Mouse (Mus musculus): ENCODE measurements around the gene Col10a1. TPM values are rescaled to one million over a fixed set of nuclear protein-coding genes. Genes with fewer than 3 reads are reported as not detected.
A peak's percentile ranks its signal among the peaks of the same experiment; 100 is the strongest.

Col10a1 gene
- polyA plus RNA-seq (2011; ENCODE audit: insufficient read length, low read depth, missing spikeins): 20.2 and 23.0 TPM in 2 replicates

DNA sequence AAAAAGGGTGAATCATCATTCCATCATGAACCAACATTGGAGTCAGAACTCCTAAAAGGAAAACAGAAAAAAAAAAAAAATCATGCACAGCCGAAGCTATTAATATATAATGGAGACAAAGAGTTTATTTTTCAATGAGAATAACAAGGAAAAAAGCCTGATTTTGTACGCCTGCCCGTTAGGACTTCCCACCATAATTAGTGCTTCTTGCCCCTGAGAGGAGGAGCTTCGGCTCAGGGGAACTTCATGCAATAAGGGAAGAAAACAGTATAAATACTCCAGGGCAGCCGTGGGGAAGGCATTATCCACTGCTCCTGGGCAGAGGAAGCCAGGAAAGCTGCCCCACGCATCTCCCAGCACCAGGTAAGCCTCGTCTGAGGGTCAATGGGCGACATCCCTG is at the start of gene Col10a1:
Gene Col10a1 (plus strand): TSS at position 301 of the 400 bp plus-strand sequence.
- TF ChIP-seq CTCF (IDR thresholded peaks at IDR 0.05; ENCODE audit: borderline replicate concordance, insufficient read depth, low read length): no peak
- no peak for TF ChIP-seq POLR2A (IDR thresholded peaks at IDR 0.05; ENCODE audit: low read depth, low read length)
- Histone ChIP-seq H3K4me3 (ENCODE audit: insufficient read depth, low read length) (no peak within 1 kb of the TSS), H3K4me1 (ENCODE audit: control insufficient read depth, insufficient read depth, low read length) (peaks cover 3% of the 10 kb centered on the region; the same call in 1 of the 2 replicates), H3K27ac (ENCODE audit: insufficient read depth, low read length) (peak within 1 kb of the TSS; percentile 1; the same call in 1 of the 2 replicates)

DNA sequence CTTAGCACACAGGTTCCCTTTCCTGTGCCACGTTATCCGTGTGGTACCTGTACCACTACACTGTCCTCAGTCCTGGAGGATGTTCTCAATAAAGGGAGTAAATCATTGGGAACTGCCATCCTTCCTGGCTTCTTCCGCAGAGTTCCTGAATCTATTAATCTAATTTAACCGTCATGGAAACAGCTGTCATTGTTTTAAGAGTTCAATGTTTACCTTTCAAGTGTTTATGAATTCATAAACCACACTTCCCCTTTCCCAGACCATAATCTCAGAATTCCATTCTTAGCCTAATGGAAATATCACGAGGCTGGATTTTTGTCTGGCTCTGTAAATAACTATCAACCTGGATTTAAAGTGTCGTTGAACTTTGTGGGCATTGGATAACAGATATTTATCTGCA is 48.8 kb upstream of the Col10a1 start:
- TF ChIP-seq POLR2A (IDR thresholded peaks at IDR 0.05; ENCODE audit: low read depth, low read length): no peak
- no peak for TF ChIP-seq CTCF (IDR thresholded peaks at IDR 0.05; ENCODE audit: borderline replicate concordance, insufficient read depth, low read length)
- Histone ChIP-seq H3K27ac (ENCODE audit: insufficient read depth, low read length) (no peak overlapping the region), H3K4me3 (ENCODE audit: insufficient read depth, low read length) (no peak overlapping the region)

DNA sequence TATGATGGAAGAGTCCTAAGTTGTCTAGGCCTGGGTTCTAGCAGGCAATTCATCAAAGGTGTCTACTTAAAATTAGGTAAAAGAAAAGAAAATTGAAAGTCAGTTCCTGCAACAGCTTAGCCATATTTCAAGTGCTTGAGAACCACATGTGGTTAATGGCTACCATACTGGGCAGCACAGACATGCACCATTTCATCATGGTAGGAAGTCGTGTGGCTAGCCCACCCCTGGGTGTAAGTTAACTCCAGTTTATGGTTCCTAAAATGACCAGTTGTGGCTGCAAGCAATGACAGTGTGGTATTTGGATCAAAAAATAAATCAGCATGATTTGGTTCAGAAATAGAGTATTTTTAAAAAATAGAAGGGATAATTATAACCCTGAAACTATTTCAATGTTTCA is 47.9 kb upstream of the Col10a1 start:
- Histone ChIP-seq H3K4me1 (ENCODE audit: control insufficient read depth, insufficient read depth, low read length) (no peaks in the 10 kb centered on the region), H3K27ac (ENCODE audit: insufficient read depth, low read length) (no peak overlapping the region), H3K4me3 (ENCODE audit: insufficient read depth, low read length) (no peak overlapping the region)
- TF ChIP-seq CTCF (IDR thresholded peaks at IDR 0.05; ENCODE audit: borderline replicate concordance, insufficient read depth, low read length) (no peak), POLR2A (IDR thresholded peaks at IDR 0.05; ENCODE audit: low read depth, low read length) (no peak)

More for the DNA sequence above, 48.8 kb upstream of the Col10a1 start:
- H3K4me1 ChIP-seq (ENCODE audit: control insufficient read depth, insufficient read depth, low read length): no peaks in the 10 kb centered on the region

DNA sequence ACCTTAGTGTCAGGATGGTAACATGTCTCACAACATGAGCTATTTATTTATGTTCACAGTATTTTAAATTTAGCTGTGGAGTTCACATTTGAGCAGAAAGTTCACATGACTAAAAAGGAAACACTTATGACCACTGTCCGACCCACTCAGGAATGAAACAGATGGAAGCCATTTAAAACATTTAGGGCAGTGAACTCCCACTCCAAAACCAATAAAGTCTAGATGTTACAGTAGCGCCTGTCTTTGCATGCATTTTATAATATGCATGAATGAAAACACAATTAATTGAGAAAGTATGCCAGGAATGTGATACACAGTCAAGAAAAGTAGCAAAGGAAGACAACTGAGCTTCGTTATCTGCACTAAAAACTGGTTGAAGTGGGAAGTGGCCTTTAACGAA is 37.6 kb upstream of the Col10a1 start:
- Histone ChIP-seq H3K4me1 (ENCODE audit: control insufficient read depth, insufficient read depth, low read length) (peaks cover 5% of the 10 kb centered on the region; the same call in 1 of the 2 replicates), H3K27ac (ENCODE audit: insufficient read depth, low read length) (peak overlapping the region; percentile 47; the same call in 1 of the 2 replicates), H3K4me3 (ENCODE audit: insufficient read depth, low read length) (no peak overlapping the region)
- TF ChIP-seq CTCF (IDR thresholded peaks at IDR 0.05; ENCODE audit: borderline replicate concordance, insufficient read depth, low read length) (no peak), POLR2A (IDR thresholded peaks at IDR 0.05; ENCODE audit: low read depth, low read length) (no peak)

DNA sequence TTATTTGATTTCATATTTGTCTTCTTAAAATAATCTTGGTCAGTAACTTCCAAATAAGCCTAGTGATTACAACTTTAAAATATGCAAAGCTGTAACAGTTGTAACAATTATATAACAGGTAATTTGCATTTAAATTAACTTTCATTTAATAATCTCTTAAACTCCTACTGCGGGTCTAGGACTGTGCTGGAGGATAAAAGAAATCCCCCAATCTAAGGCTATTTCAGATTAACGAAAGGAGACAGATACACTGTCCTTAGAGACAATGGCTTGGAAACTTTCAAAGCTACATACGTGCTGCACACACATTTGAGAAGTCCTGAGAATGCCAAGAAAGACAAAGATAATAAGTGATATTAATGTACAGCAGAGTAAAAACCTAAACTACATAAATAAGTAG is 31.5 kb upstream of the Col10a1 start:
- H3K4me3 ChIP-seq (ENCODE audit: insufficient read depth, low read length): no peak overlapping the region

DNA sequence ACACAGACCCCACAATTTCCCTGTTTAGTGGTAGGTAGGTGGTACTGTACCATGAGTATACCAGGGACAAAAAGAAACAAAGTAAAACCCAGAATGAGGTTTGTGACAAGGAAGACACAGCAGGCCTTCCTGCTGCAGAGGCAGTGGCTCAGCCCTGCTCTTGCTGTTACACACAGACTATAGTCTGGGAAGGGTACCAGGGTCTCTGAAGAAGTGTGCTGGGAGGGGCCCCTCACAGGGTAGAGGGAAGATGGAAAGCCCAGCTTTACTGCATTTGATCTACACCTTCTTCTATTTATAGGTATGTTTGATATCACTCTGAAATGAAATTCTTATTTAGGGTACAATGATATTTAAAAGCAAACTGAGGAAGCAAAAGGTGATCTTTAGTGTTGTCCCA is 26.0 kb upstream of the Col10a1 start:
- no peak overlapping the region for H3K4me3 ChIP-seq (ENCODE audit: insufficient read depth, low read length)
- TF ChIP-seq POLR2A (IDR thresholded peaks at IDR 0.05; ENCODE audit: low read depth, low read length): no peak
- no peak for TF ChIP-seq CTCF (IDR thresholded peaks at IDR 0.05; ENCODE audit: borderline replicate concordance, insufficient read depth, low read length)
- H3K4me1 ChIP-seq (ENCODE audit: control insufficient read depth, insufficient read depth, low read length): no peaks in the 10 kb centered on the region
- no peak overlapping the region for H3K27ac ChIP-seq (ENCODE audit: insufficient read depth, low read length)

More for the DNA sequence above, 31.5 kb upstream of the Col10a1 start:
- no peak for TF ChIP-seq CTCF (IDR thresholded peaks at IDR 0.05; ENCODE audit: borderline replicate concordance, insufficient read depth, low read length)
- no peak overlapping the region for H3K27ac ChIP-seq (ENCODE audit: insufficient read depth, low read length)
- H3K4me1 ChIP-seq (ENCODE audit: control insufficient read depth, insufficient read depth, low read length): no peaks in the 10 kb centered on the region

DNA sequence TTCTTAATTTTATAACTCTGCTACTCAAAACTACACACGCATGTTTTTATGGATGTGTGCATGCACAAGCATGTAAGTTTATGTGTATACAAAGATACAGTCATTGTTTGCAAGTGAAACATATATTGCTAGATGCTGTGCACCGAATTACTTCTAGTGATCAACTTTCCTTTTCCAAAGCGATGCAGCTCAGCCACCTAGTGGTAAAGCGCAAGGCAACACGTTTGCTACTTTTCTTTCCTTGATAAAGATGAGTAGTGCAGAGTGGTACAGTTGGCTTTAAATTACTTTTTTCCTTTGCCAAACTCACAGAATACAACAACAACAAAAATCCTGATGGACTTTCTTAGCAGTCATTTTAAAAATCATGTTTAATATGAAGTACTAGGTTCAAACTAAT is 21.6 kb upstream of the Col10a1 start:
- peak; percentile 17; the same call in 1 of the 2 replicates for TF ChIP-seq CTCF (IDR thresholded peaks at IDR 0.05; ENCODE audit: borderline replicate concordance, insufficient read depth, low read length)
- no peak for TF ChIP-seq POLR2A (IDR thresholded peaks at IDR 0.05; ENCODE audit: low read depth, low read length)
- Histone ChIP-seq H3K27ac (ENCODE audit: insufficient read depth, low read length) (no peak overlapping the region), H3K4me1 (ENCODE audit: control insufficient read depth, insufficient read depth, low read length) (no peaks in the 10 kb centered on the region), H3K4me3 (ENCODE audit: insufficient read depth, low read length) (no peak overlapping the region)

DNA sequence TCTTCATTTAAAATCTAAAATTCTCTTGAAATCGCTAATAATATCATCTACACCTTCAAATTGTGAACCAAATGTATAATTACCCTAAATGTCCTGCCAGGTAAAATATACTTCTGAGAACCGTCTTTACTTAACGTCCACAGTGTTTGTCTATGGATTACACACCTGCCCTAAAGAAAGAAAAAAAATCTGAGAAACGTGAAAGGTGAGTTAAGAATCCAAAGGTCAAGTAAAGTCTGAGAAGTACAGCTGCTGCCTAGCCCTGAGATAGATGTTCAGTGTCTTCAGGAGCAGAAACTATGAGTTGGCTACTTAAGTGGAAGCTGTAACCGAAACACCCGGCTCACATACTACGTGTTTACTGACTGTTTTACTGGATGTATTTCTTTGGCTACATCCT is 16.4 kb upstream of the Col10a1 start:
- Histone ChIP-seq H3K27ac (ENCODE audit: insufficient read depth, low read length) (no peak overlapping the region), H3K4me3 (ENCODE audit: insufficient read depth, low read length) (no peak overlapping the region), H3K4me1 (ENCODE audit: control insufficient read depth, insufficient read depth, low read length) (no peaks in the 10 kb centered on the region)
- TF ChIP-seq CTCF (IDR thresholded peaks at IDR 0.05; ENCODE audit: borderline replicate concordance, insufficient read depth, low read length) (no peak), POLR2A (IDR thresholded peaks at IDR 0.05; ENCODE audit: low read depth, low read length) (no peak)

DNA sequence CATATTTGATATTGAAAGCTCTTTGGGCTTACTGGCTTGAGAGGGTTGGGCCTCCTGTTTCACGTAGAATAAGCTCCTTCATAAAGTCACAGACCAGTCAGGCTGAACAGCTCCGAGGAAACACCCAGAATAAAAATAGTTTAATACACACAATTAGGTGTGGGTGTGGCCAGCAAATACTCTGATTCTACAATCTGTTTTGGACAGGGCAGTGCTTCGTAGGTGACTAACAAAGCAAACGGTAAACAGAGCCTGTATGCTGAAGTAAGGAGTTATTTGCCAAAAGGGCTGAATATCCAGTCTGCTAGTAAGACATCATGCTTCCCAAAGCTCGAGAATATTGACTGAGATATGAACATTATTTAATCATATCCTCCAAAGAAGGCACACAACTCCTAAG is 4.1 kb upstream of the Col10a1 start:
- Histone ChIP-seq H3K4me3 (ENCODE audit: insufficient read depth, low read length) (no peak overlapping the region), H3K4me1 (ENCODE audit: control insufficient read depth, insufficient read depth, low read length) (peaks cover 6% of the 10 kb centered on the region), H3K27ac (ENCODE audit: insufficient read depth, low read length) (no peak overlapping the region)
- TF ChIP-seq CTCF (IDR thresholded peaks at IDR 0.05; ENCODE audit: borderline replicate concordance, insufficient read depth, low read length): no peak
- TF ChIP-seq POLR2A (IDR thresholded peaks at IDR 0.05; ENCODE audit: low read depth, low read length): no peak

DNA sequence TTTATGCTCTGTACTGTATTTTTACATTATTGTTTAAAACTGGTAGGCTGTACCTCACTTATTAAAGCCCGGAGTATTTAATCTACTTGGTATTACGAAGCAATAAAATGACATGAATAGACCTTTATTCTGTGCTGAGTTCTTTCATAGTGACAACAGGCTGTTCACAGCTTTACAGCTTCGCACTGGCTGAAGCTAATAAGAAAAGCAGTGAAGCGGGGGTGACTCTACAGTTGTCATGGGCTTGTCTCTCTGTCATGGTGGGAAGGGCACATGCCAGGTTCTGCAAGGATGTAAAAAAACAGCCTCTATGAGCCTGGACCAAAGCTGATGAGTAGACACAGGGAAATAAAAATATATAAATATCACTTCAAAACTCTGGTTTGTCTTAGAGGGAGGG is 7.2 kb downstream of the Col10a1 start:
- TF ChIP-seq POLR2A (IDR thresholded peaks at IDR 0.05; ENCODE audit: low read depth, low read length): no peak
- no peak for TF ChIP-seq CTCF (IDR thresholded peaks at IDR 0.05; ENCODE audit: borderline replicate concordance, insufficient read depth, low read length)
- Histone ChIP-seq H3K4me3 (ENCODE audit: insufficient read depth, low read length) (no peak overlapping the region), H3K27ac (ENCODE audit: insufficient read depth, low read length) (no peak overlapping the region), H3K4me1 (ENCODE audit: control insufficient read depth, insufficient read depth, low read length) (no peaks in the 10 kb centered on the region)

DNA sequence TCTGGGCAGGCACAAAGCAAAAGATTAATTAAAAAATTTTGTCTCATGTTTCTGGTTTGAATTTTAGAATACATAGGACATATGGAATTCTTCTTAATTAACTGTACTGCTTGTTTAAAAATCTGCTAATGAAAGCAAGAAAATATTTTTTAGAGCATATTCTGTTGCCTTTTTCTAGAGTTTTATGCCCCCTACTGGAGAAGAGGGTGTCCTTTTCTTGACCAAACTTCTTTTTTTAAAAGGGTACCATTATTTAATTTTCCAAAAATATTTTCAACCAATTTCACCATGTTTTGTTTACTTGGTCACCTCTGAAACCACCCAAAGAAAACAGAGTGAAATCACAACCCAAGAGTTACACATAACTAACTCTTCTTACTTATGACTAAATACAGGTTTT is 9.5 kb downstream of the Col10a1 start:
- H3K27ac ChIP-seq (ENCODE audit: insufficient read depth, low read length): no peak overlapping the region

More for the DNA sequence above, 9.5 kb downstream of the Col10a1 start:
- Histone ChIP-seq H3K4me1 (ENCODE audit: control insufficient read depth, insufficient read depth, low read length) (no peaks in the 10 kb centered on the region), H3K4me3 (ENCODE audit: insufficient read depth, low read length) (no peak overlapping the region)
- TF ChIP-seq CTCF (IDR thresholded peaks at IDR 0.05; ENCODE audit: borderline replicate concordance, insufficient read depth, low read length): no peak

Data from embryonic fibroblast, embryonic 13.5 days (primary cell).